Mouse (Mus musculus) cerebellum, adult 9-11 months (tissue): ENCODE results near the gene Gsta3.
"Not testable (repeated sequence)": the region's sequence is repeated elsewhere in the genome, so short reads cannot be mapped to it uniquely, and the experiment has no call there.

Experiments
- DNase-seq: peaks from one replicate; pipeline ENCODE4 v3.0.0; 2022

Gsta3 gene

GRCm38 (mm10) chr1:21253856-21254255 is 13.5 kb downstream of the Gsta3 start:
- no peak for DNase-seq

GRCm38 (mm10) chr1:21255625-21256345 is 15.4 kb downstream of the Gsta3 start:
- no peak for DNase-seq

GRCm38 (mm10) chr1:21256391-21256790 is 16.0 kb downstream of the Gsta3 start:
- no peak for DNase-seq

- DNase-seq: no peak
These were observed 16.5 kb downstream of the Gsta3 start for GRCm38 (mm10) chr1:21256871-21257270.

GRCm38 (mm10) chr1:21259981-21260380 is 19.6 kb downstream of the Gsta3 start:
- not testable (repeated sequence) for DNase-seq

GRCm38 (mm10) chr1:21262401-21262800 is 22.0 kb downstream of the Gsta3 start:
- no peak for DNase-seq

GRCm38 (mm10) chr1:21263986-21264385 is 23.6 kb downstream of the Gsta3 start:
- no peak for DNase-seq

GRCm38 (mm10) chr1:21264747-21265146 is 24.4 kb downstream of the Gsta3 start:
- no peak for DNase-seq

- no peak for DNase-seq
These were observed 26.4 kb downstream of the Gsta3 start for GRCm38 (mm10) chr1:21266766-21267165.

GRCm38 (mm10) chr1:21267466-21267865 is 27.1 kb downstream of the Gsta3 start:
- not testable (repeated sequence) for DNase-seq

GRCm38 (mm10) chr1:21271343-21272055 is 31.1 kb downstream of the Gsta3 start:
- DNase-seq: peak; percentile 27

- no peak for DNase-seq
These were observed 31.7 kb downstream of the Gsta3 start for GRCm38 (mm10) chr1:21272056-21272431.

- DNase-seq: no peak
These were observed 32.7 kb downstream of the Gsta3 start for GRCm38 (mm10) chr1:21273091-21273490.

GRCm38 (mm10) chr1:21274437-21275040 is 34.1 kb downstream of the Gsta3 start:
- DNase-seq: no peak

GRCm38 (mm10) chr1:21275366-21275765 is 35.0 kb downstream of the Gsta3 start:
- DNase-seq: not testable (repeated sequence)

GRCm38 (mm10) chr1:21276158-21276557 is 35.8 kb downstream of the Gsta3 start:
- not testable (repeated sequence) for DNase-seq

- DNase-seq: no peak
These were observed 39.9 kb downstream of the Gsta3 start for GRCm38 (mm10) chr1:21280306-21280705.

- not testable (repeated sequence) for DNase-seq
These were observed 44.3 kb downstream of the Gsta3 start for GRCm38 (mm10) chr1:21284644-21285043.

GRCm38 (mm10) chr1:21291394-21291793 is 51.0 kb downstream of the Gsta3 start:
- DNase-seq: no peak

- DNase-seq: no peak
These were observed 52.2 kb downstream of the Gsta3 start for GRCm38 (mm10) chr1:21292590-21292989.

- no peak for DNase-seq
These were observed 55.8 kb downstream of the Gsta3 start for GRCm38 (mm10) chr1:21296169-21296568.

GRCm38 (mm10) chr1:21298114-21298513 is 57.7 kb downstream of the Gsta3 start:
- DNase-seq: no peak

- no peak for DNase-seq
These were observed 59.4 kb downstream of the Gsta3 start for GRCm38 (mm10) chr1:21299826-21300225.

GRCm38 (mm10) chr1:21301686-21302085 is 61.3 kb downstream of the Gsta3 start:
- no peak for DNase-seq
